Mouse (Mus musculus) C2C12 (cell line): ENCODE data around the gene Col13a1. TPM values are rescaled to one million over a fixed set of nuclear protein-coding genes. Genes with fewer than 3 reads are reported as not detected.

ENCODE experiments used
- H3K27me3 ChIP-seq: one replicate; pipeline ENCODE4 v1.6.1; 2011; ENCODE audit not compliant: control insufficient read depth, insufficient read depth, insufficient read length
- H3K36me3 ChIP-seq: one replicate; pipeline ENCODE4 v1.6.1; 2011; ENCODE audit not compliant: control insufficient read depth, insufficient read depth
- H3K4me3 ChIP-seq: one replicate; pipeline ENCODE4 v1.5.1; 2011; ENCODE audit warnings: mild to moderate bottlenecking, control low read depth; ENCODE audit not compliant: poor library complexity, insufficient read depth, severe bottlenecking
- H3K79me2 ChIP-seq: one replicate; pipeline ENCODE4 v1.6.1; 2011; ENCODE audit not compliant: control insufficient read depth, insufficient read depth
- H3K79me3 ChIP-seq: one replicate; pipeline ENCODE4 v1.6.1; 2011; ENCODE audit warnings: low read depth, control low read depth
- H3ac ChIP-seq: one replicate; pipeline ENCODE3; 2011; ENCODE audit warnings: low read depth; ENCODE audit not compliant: control insufficient read depth, insufficient read length
- CEBPB ChIP-seq: IDR thresholded peaks from one replicate; pipeline ENCODE4 v1.6.1; 2011; ENCODE audit warnings: low read depth, mild to moderate bottlenecking, control low read depth, moderate library complexity
- CTCF ChIP-seq: IDR thresholded peaks from one replicate; pipeline ENCODE4 v1.5.1; 2011; ENCODE audit not compliant: control insufficient read depth, insufficient read depth, insufficient read length
- FOSL1 ChIP-seq: IDR thresholded peaks from one replicate; pipeline ENCODE4 v1.8.0; 2011; ENCODE audit warnings: mild to moderate bottlenecking, low read length; ENCODE audit not compliant: poor library complexity, insufficient read depth, severe bottlenecking
- MAX ChIP-seq: IDR thresholded peaks from one replicate; pipeline ENCODE4 v1.6.1; 2011; ENCODE audit warnings: mild to moderate bottlenecking, control low read depth
- MYOD1 ChIP-seq: IDR thresholded peaks from one replicate; pipeline ENCODE4 v1.6.1; 2011; ENCODE audit warnings: low read depth; ENCODE audit not compliant: control insufficient read depth, insufficient read length
- MYOG ChIP-seq: IDR thresholded peaks from one replicate; pipeline ENCODE4 v1.6.1; 2011; ENCODE audit not compliant: control insufficient read depth, insufficient read length; ENCODE audit errors: extremely low read depth
- USF1 ChIP-seq: IDR thresholded peaks from one replicate; pipeline ENCODE4 v1.6.1; 2011; ENCODE audit warnings: low read depth, mild to moderate bottlenecking, control low read depth, moderate library complexity
- polyA plus RNA-seq: library from polyadenylated mRNA; unstranded; fragments of >200 nt; fragmentation: generic; extraction: Trizol; gene quantifications from one replicate; pipeline ENCODE4 v1.2.1, GENCODE M21; 2012; ENCODE audit warnings: missing spikeins

Col13a1 gene
- polyA plus RNA-seq, 1 experiment, result not detected

- H3K36me3 ChIP-seq, result no peaks in the 10 kb centered on the region
- TF ChIP-seq MAX (no peak), MYOG (no peak), MYOD1 (no peak), CEBPB (no peak), USF1 (no peak), CTCF (no peak), FOSL1 (no peak)
- no peaks in the 10 kb centered on the region for H3K79me3 ChIP-seq
- H3ac ChIP-seq, result no peak overlapping the region
- peaks cover 22% of the 10 kb centered on the region for H3K27me3 ChIP-seq
- H3K79me2 ChIP-seq, result no peaks in the 10 kb centered on the region
- H3K4me3 ChIP-seq, result no peak overlapping the region
Observed at GRCm38 (mm10) chr10:61879427-61879826, 99.5 kb downstream of the Col13a1 start.

- Histone ChIP-seq H3K79me2 (no peaks in the 10 kb centered on the region), H3K79me3 (no peaks in the 10 kb centered on the region), H3K4me3 (no peak overlapping the region), H3ac (no peak overlapping the region), H3K27me3 (peaks cover 28% of the 10 kb centered on the region), H3K36me3 (no peaks in the 10 kb centered on the region)
- TF ChIP-seq MAX (no peak), CTCF (peak; percentile 73)
Observed at GRCm38 (mm10) chr10:61877787-61878186, 101.1 kb downstream of the Col13a1 start.

GRCm38 (mm10) chr10:61869796-61870195 is 109.1 kb downstream of the Col13a1 start:
- no peak overlapping the region for H3K4me3 ChIP-seq
- H3K79me3 ChIP-seq, result no peaks in the 10 kb centered on the region
- H3ac ChIP-seq, result no peak overlapping the region
- no peaks in the 10 kb centered on the region for H3K36me3 ChIP-seq
- no peaks in the 10 kb centered on the region for H3K79me2 ChIP-seq
- TF ChIP-seq FOSL1, result no peak
- no peak for TF ChIP-seq CEBPB
- no peak for TF ChIP-seq MYOD1
- TF ChIP-seq USF1, result no peak
- no peak for TF ChIP-seq CTCF
- TF ChIP-seq MAX, result no peak
- TF ChIP-seq MYOG, result no peak
- peaks cover 29% of the 10 kb centered on the region for H3K27me3 ChIP-seq

- no peak overlapping the region for H3ac ChIP-seq
- H3K27me3 ChIP-seq, result peaks cover 16% of the 10 kb centered on the region
- no peaks in the 10 kb centered on the region for H3K36me3 ChIP-seq
- H3K79me3 ChIP-seq, result no peaks in the 10 kb centered on the region
- no peak for TF ChIP-seq MYOG
- TF ChIP-seq MAX, result no peak
- no peak for TF ChIP-seq CEBPB
- no peak for TF ChIP-seq USF1
- TF ChIP-seq CTCF, result no peak
- no peak for TF ChIP-seq MYOD1
- TF ChIP-seq FOSL1, result no peak
- H3K4me3 ChIP-seq, result no peak overlapping the region
- H3K79me2 ChIP-seq, result no peaks in the 10 kb centered on the region
Observed at GRCm38 (mm10) chr10:61866045-61866580, 112.8 kb downstream of the Col13a1 start.

GRCm38 (mm10) chr10:61859451-61859850 is 119.5 kb downstream of the Col13a1 start:
- no peak for TF ChIP-seq MYOG
- TF ChIP-seq MYOD1, result no peak
- no peak for TF ChIP-seq MAX
- no peaks in the 10 kb centered on the region for H3K27me3 ChIP-seq
- H3ac ChIP-seq, result no peak overlapping the region
- no peaks in the 10 kb centered on the region for H3K79me3 ChIP-seq
- no peaks in the 10 kb centered on the region for H3K79me2 ChIP-seq
- H3K4me3 ChIP-seq, result no peak overlapping the region
- H3K36me3 ChIP-seq, result no peaks in the 10 kb centered on the region

GRCm38 (mm10) chr10:61855139-61855675 is 123.7 kb downstream of the Col13a1 start:
- no peaks in the 10 kb centered on the region for H3K79me3 ChIP-seq
- TF ChIP-seq CEBPB (no peak), CTCF (no peak), MAX (no peak), FOSL1 (no peak), USF1 (no peak), MYOG (no peak), MYOD1 (peak; percentile 94)
- H3K36me3 ChIP-seq, result no peaks in the 10 kb centered on the region
- peaks cover 5% of the 10 kb centered on the region for H3K27me3 ChIP-seq
- H3ac ChIP-seq, result no peak overlapping the region
- H3K79me2 ChIP-seq, result no peaks in the 10 kb centered on the region
- H3K4me3 ChIP-seq, result no peak overlapping the region
